Mouse (Mus musculus) neural tube, embryonic 11.5 days (tissue): ENCODE data around the gene Krt79. TPM values are rescaled to one million over a fixed set of nuclear protein-coding genes. Genes with fewer than 3 reads are reported as not detected.

Source experiments
- ATAC-seq: fragments of 200-750 bp; cut with Nextera tagmentation; 2 replicates; pipeline ENCODE4 v1.8.0; 2017; ENCODE audit warnings: moderate number of reproducible peaks, mild to moderate bottlenecking, moderate TSS enrichment, moderate library complexity; ENCODE audit not compliant: insufficient read depth, low FRiP score, low TSS enrichment
- DNase-seq: peaks from one replicate; pipeline ENCODE4 v3.0.0-alpha.2; 2015; ENCODE audit warnings: low spot score
- H3K27ac ChIP-seq: fragments of 300-500 bp; sonication (generic); 2 replicates; pipeline ENCODE4 v1.5.1; 2014; ENCODE audit warnings: low read depth, mild to moderate bottlenecking, low read length
- H3K27me3 ChIP-seq: fragments of 300-500 bp; sonication (generic); 2 replicates; pipeline ENCODE4 v1.6.1; 2014; ENCODE audit warnings: mild to moderate bottlenecking, low read length, mixed read lengths; ENCODE audit not compliant: control insufficient read depth, insufficient read depth
- H3K36me3 ChIP-seq: fragments of 300-500 bp; sonication (generic); 2 replicates; pipeline ENCODE4 v1.6.1; 2014; ENCODE audit warnings: mild to moderate bottlenecking, low read length, moderate library complexity, mixed read lengths; ENCODE audit not compliant: control insufficient read depth, insufficient read depth
- H3K4me1 ChIP-seq: fragments of 300-500 bp; sonication (generic); 2 replicates; pipeline ENCODE4 v1.6.1; 2014; ENCODE audit warnings: low read length, mixed read lengths; ENCODE audit not compliant: control insufficient read depth, insufficient read depth
- H3K4me2 ChIP-seq: fragments of 300-500 bp; sonication (generic); 2 replicates; pipeline ENCODE4 v1.6.1; 2014; ENCODE audit warnings: low read depth, mild to moderate bottlenecking, moderate library complexity
- H3K4me3 ChIP-seq: fragments of 300-500 bp; sonication (generic); 2 replicates; pipeline ENCODE4 v1.5.1; 2014; ENCODE audit warnings: low read depth, low read length
- H3K9ac ChIP-seq: fragments of 300-500 bp; sonication (generic); 2 replicates; pipeline ENCODE4 v1.6.1; 2014; ENCODE audit warnings: mild to moderate bottlenecking, low read length
- H3K9me3 ChIP-seq: fragments of 300-500 bp; sonication (generic); 2 replicates; pipeline ENCODE4 v1.6.1; 2016; ENCODE audit warnings: low read length; ENCODE audit not compliant: control insufficient read depth
- WGBS: fragments of 180-500 bp; shearing (Covaris S2); extraction: QIAGEN DNeasy Blood & Tissue Kit; methylation state at CpG from one replicate; pipeline ENCODE4 v1.1.7; 2014; 5-methylcytosine and 5-hydroxymethylcytosine counted together
- polyA plus RNA-seq: library from polyadenylated mRNA; unstranded; fragments of >200 nt; fragmentation: Nextera tagmentation; extraction: Ambion mirVana; gene quantifications from 2 replicates; pipeline ENCODE4 v1.2.1, GENCODE M21; 2014

Gene Krt79
- 0.21 TPM in 1 of 2 replicates, not detected in the other for polyA plus RNA-seq

DNA sequence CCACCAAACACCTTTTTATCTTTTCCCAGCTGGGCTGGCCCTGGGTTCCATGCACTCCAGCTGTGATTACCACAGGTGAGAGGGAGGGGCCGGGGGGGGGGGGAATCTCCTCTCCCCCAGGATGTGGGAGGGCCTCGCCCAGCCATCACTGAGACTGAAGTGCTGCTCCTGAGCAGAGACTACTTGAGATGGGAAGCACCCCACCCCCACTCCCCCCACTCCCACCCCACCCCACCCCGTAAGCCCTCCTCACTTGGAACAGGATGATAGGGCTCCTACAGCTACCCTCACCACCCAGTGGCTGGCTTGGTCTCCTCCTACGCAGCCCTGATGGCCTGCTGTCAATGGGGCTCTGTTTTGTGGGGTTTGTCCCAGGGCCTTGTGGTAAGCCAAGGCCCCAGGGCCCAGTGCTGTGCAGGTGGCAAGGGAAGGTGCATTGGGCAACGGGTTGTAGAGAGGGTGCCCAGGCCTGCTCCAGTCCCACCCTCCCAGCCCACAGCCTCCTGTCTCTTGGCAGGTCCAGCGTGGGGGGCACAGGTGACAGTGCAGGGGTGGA is at the start of gene Krt79:
Krt79 (minus strand) TSS at position 51 of the 556 bp plus-strand sequence.
- no peak for DNase-seq
- WGBS: 70% methylated on average over 6 of the region's 6 CpGs

GRCm38 (mm10) chr15:101988714-101989113 is 48.6 kb upstream of the Krt79 start:
- WGBS: 66% methylated on average over 8 of the region's 8 CpGs
- H3K27me3 ChIP-seq: peaks cover 3% of the 10 kb centered on the region; the same call in 1 of the 2 replicates
- no peaks in the 10 kb centered on the region for H3K36me3 ChIP-seq
- H3K4me2 ChIP-seq: no peak overlapping the region
- H3K27ac ChIP-seq: no peak overlapping the region
- H3K4me3 ChIP-seq: no peak overlapping the region
- H3K9me3 ChIP-seq: no peaks in the 10 kb centered on the region
- H3K4me1 ChIP-seq: peaks cover 4% of the 10 kb centered on the region; the same call in 1 of the 2 replicates
- no peak for ATAC-seq
- H3K9ac ChIP-seq: no peak overlapping the region
- no peak for DNase-seq

More for the DNA sequence above, at the start of gene Krt79:
- Histone ChIP-seq H3K27ac (no peak within 1 kb of the TSS), H3K36me3 (no peaks in the 10 kb centered on the region), H3K4me3 (no peak within 1 kb of the TSS), H3K4me1 (no peaks in the 10 kb centered on the region), H3K9me3 (no peaks in the 10 kb centered on the region), H3K9ac (no peak within 1 kb of the TSS), H3K27me3 (no peaks in the 10 kb centered on the region), H3K4me2 (no peak within 1 kb of the TSS)
- no peak for ATAC-seq

- under 1% methylated on average over 10 of the region's 10 CpGs for WGBS
- Histone ChIP-seq H3K9ac (no peak overlapping the region), H3K9me3 (no peaks in the 10 kb centered on the region), H3K36me3 (no peaks in the 10 kb centered on the region), H3K4me2 (no peak overlapping the region), H3K27me3 (peaks cover 3% of the 10 kb centered on the region; the same call in 1 of the 2 replicates), H3K4me3 (no peak overlapping the region), H3K27ac (no peak overlapping the region), H3K4me1 (peaks cover 4% of the 10 kb centered on the region; the same call in 1 of the 2 replicates)
- DNase-seq (peak; percentile 87), ATAC-seq (no peak; the same call in 1 of the 2 replicates)
Measured at GRCm38 (mm10) chr15:101988119-101988518, 48.0 kb upstream of the Krt79 start.

- peak; percentile 29 for DNase-seq
- ATAC-seq: no peak
- Histone ChIP-seq H3K9ac (peak overlapping the region; percentile 35), H3K4me3 (0 out of 2 replicates have a peak overlapping the region, but pooled peaks have one; percentile 2), H3K4me2 (peak overlapping the region; percentile 37), H3K4me1 (peaks cover 4% of the 10 kb centered on the region; the same call in 1 of the 2 replicates), H3K9me3 (no peaks in the 10 kb centered on the region), H3K27me3 (no peaks in the 10 kb centered on the region), H3K27ac (no peak overlapping the region), H3K36me3 (no peaks in the 10 kb centered on the region)
- 19% methylated on average over 6 of the region's 6 CpGs for WGBS
Measured at GRCm38 (mm10) chr15:101984746-101985145, 44.6 kb upstream of the Krt79 start.

DNA sequence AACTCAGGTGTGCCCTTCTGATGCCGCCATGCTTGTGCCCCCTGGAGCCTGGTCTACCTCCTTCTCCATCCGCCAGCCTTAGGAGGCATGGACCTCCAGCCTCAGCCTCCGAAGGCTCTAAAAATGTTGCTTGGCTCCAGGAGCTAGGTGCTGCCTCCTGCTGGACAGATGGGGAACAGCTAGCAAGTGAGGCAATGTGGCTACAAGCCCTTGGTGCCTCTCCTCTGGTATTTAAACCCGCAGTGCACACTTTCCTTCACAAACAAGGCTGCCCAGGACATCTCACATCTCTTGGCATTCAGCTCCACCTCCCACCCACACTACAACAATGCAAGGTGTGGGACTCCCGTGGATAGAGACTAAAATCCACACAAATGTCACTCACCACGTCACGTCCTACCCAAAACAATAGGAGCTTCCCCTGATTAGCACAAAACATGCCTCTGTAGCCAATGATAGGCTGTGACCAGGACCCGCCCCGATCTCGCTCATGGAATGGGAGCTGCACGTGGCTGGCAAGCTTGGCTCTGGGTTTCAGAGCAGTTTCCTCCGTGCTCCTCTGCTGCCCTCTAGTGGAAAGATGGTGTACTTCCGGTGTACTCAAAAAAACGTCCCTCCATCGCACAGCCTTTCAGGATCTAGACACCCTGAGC is 44.0 kb upstream of the Krt79 start:
- no peaks in the 10 kb centered on the region for H3K36me3 ChIP-seq
- peaks cover 4% of the 10 kb centered on the region; the same call in 1 of the 2 replicates for H3K4me1 ChIP-seq
- H3K27ac ChIP-seq: no peak overlapping the region
- ATAC-seq (peak; percentile 92), DNase-seq (peak; percentile 94)
- 4% methylated on average over 15 of the region's 15 CpGs for WGBS
- H3K9ac ChIP-seq: peak overlapping the region; percentile 19; the same call in 1 of the 2 replicates
- no peaks in the 10 kb centered on the region for H3K9me3 ChIP-seq
- H3K4me2 ChIP-seq: peak overlapping the region; percentile 37
- H3K27me3 ChIP-seq: no peaks in the 10 kb centered on the region
- no peak overlapping the region for H3K4me3 ChIP-seq

GRCm38 (mm10) chr15:101983315-101983948 is 43.3 kb upstream of the Krt79 start:
- Histone ChIP-seq H3K9me3 (no peaks in the 10 kb centered on the region), H3K36me3 (no peaks in the 10 kb centered on the region), H3K4me3 (no peak overlapping the region), H3K9ac (no peak overlapping the region), H3K4me1 (peaks cover 4% of the 10 kb centered on the region; the same call in 1 of the 2 replicates), H3K27ac (no peak overlapping the region), H3K27me3 (no peaks in the 10 kb centered on the region), H3K4me2 (peak overlapping the region; percentile 37; the same call in 1 of the 2 replicates)
- 80% methylated on average over 13 of the region's 13 CpGs for WGBS
- ATAC-seq (no peak), DNase-seq (no peak)

- Histone ChIP-seq H3K9ac (no peak overlapping the region), H3K4me2 (no peak overlapping the region), H3K4me1 (peaks cover 8% of the 10 kb centered on the region), H3K36me3 (no peaks in the 10 kb centered on the region), H3K4me3 (no peak overlapping the region), H3K9me3 (no peaks in the 10 kb centered on the region), H3K27ac (no peak overlapping the region), H3K27me3 (no peaks in the 10 kb centered on the region)
- ATAC-seq: no peak
- WGBS: 62% methylated on average over 6 of the region's 6 CpGs
- DNase-seq: no peak
Measured at GRCm38 (mm10) chr15:101980849-101981248, 40.7 kb upstream of the Krt79 start.

DNA sequence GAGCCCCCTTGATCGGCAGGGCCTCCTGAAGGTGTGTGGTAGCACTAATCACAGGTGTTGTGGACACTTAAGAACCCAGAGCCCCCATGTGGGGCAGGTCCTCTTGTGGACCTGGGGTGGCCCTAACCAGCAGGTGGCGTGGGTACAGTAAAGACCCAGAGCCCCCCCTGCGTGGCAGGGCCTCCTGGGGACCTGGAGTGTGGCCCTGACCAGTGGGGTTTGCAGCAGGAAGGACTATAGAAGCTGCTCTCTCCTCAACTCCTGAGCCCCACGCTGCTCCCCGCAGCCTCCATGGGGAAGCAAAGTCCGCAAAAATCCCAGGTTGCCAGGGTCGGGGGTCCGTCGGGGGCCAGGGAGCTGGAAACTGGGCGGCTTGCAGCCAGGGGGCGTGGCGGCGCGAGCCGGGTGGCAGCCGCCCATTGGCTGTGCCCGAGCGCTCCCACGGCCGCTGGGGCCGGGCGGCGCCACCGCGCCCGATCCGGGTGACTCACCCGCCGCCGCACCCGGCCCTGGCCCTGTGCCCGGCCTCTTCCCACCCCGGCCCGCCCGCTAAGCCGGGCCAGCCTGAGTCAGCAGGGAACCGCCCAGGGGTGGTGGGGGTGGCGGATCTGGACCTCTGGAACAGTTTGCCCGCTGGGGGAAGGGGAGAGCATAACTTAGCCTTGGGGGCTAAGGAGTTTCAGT is 37.1 kb upstream of the Krt79 start:
- Histone ChIP-seq H3K36me3 (no peaks in the 10 kb centered on the region), H3K27ac (no peak overlapping the region), H3K4me1 (peaks cover 4% of the 10 kb centered on the region; the same call in 1 of the 2 replicates), H3K27me3 (no peaks in the 10 kb centered on the region), H3K4me3 (peak overlapping the region; percentile 21), H3K4me2 (peak overlapping the region; percentile 63), H3K9ac (peak overlapping the region; percentile 62), H3K9me3 (no peaks in the 10 kb centered on the region)
- ATAC-seq (peak; percentile 86), DNase-seq (peak; percentile 84)
- 3% methylated on average over 37 of the region's 39 CpGs for WGBS
